Comparison of ENCODE assay signal across 9 mouse cellular contexts in genomic region chr13:52679906-52680305, GRCm38 (mm10).
DNase-seq lines count a peak whose midpoint lies in the region; ATAC-seq lines count a peak whose summit lies in the region.
"Had no signal": no experiment of that assay in that cellular context is flagged by ENCODE, and none has a peak within 500 bp of the region (broad histone marks: within the 10 kb centered on the region; RNA-seq: fewer than 3 reads in every experiment).

No protein-coding gene starts in this region.

- no peak overlapping the region for H3K9ac ChIP-seq in forebrain, embryonic 15.5 days (replicated peaks)
- no peak overlapping the region for H3K9ac ChIP-seq in neural tube, embryonic 15.5 days (replicated peaks)

- no peak overlapping the region for H3K27ac ChIP-seq in forebrain, embryonic 15.5 days (replicated peaks)
- no peak overlapping the region for H3K27ac ChIP-seq in neural tube, embryonic 15.5 days (replicated peaks)

- H3K36me3 ChIP-seq in forebrain, embryonic 15.5 days: no peaks in the 10 kb centered on the region
- no peaks in the 10 kb centered on the region for H3K36me3 ChIP-seq in neural tube, embryonic 15.5 days

- ATAC-seq in forebrain, embryonic 15.5 days (replicated peaks): peak; percentile 69; the same call in 1 of the 2 replicates
- ATAC-seq in neural tube, embryonic 15.5 days (ENCODE audit: low FRiP score): peak; percentile 74; the same call in 1 of the 2 replicates

- H3K27me3 ChIP-seq in forebrain, embryonic 15.5 days: no peaks in the 10 kb centered on the region
- no peaks in the 10 kb centered on the region for H3K27me3 ChIP-seq in neural tube, embryonic 15.5 days (replicated peaks)

- H3K9me3 ChIP-seq in forebrain, embryonic 15.5 days: no peaks in the 10 kb centered on the region
- no peaks in the 10 kb centered on the region for H3K9me3 ChIP-seq in neural tube, embryonic 15.5 days (replicated peaks)

- H3K4me2 ChIP-seq in forebrain, embryonic 15.5 days (replicated peaks): no peak overlapping the region
- H3K4me2 ChIP-seq in neural tube, embryonic 15.5 days: no peak overlapping the region

- WGBS in forebrain, embryonic 15.5 days: 26% methylated on average over 5 of the region's 5 CpGs
- WGBS in neural tube, embryonic 15.5 days: 36% methylated on average over 5 of the region's 5 CpGs

- DNase-seq in adrenal gland, postnatal 14 days: peak; percentile 69
- peak; percentile 70 to 86 for DNase-seq in layer of hippocampus, postnatal 14 days (ENCODE audit: low spot score in 2 of 2)
- no peak for DNase-seq in spleen, postnatal 4 days (ENCODE audit: low spot score in 2 of 2)
- DNase-seq in liver: no peak
- DNase-seq in kidney, adult 11 months: no peak
- DNase-seq: kidney, adult 9 months had no signal

- H3K4me3 ChIP-seq in forebrain, embryonic 15.5 days: no peak overlapping the region
- H3K4me3 ChIP-seq in neural tube, embryonic 15.5 days (replicated peaks): no peak overlapping the region
- H3K4me3 ChIP-seq: erythroblast, embryonic 14.5 days had no signal

- 0 out of 2 replicates have a peak, but pooled peaks cover 7% of the 10 kb centered on the region for H3K4me1 ChIP-seq in forebrain, embryonic 15.5 days
- peaks cover 6% of the 10 kb centered on the region for H3K4me1 ChIP-seq in neural tube, embryonic 15.5 days

Comparison
In these comparisons a context has a peak if more than half of its experiments do, and no peak if none do; other contexts are left out.
1. DNase-seq: peak in adrenal gland, postnatal 14 days (single experiment) and layer of hippocampus, postnatal 14 days (2 of 2); none in spleen, postnatal 4 days (0 of 2), liver (single experiment) and kidney, adult 11 months (single experiment).